In genomic region chr12:17250962-17251361, GRCm38 (mm10) we compare ENCODE assay signal across 15 mouse cellular contexts.
"Had no signal": no experiment of that assay in that cellular context is flagged by ENCODE, and none has a peak within 500 bp of the region (broad histone marks: within the 10 kb centered on the region; RNA-seq: fewer than 3 reads in every experiment).

No protein-coding gene starts in this region.

- H3K27ac ChIP-seq: limb, embryonic 12.5 days; limb, embryonic 15.5 days; liver, embryonic 14.5 days; macrophage; midbrain, embryonic 12.5 days; midbrain, embryonic 15.5 days had no signal

- H3K36me3 ChIP-seq: limb, embryonic 12.5 days; limb, embryonic 15.5 days; midbrain, embryonic 12.5 days; midbrain, embryonic 15.5 days had no signal

- H3K4me3 ChIP-seq: limb, embryonic 12.5 days; limb, embryonic 15.5 days; midbrain, embryonic 12.5 days; midbrain, embryonic 15.5 days had no signal

- H3K4me2 ChIP-seq: limb, embryonic 12.5 days; limb, embryonic 15.5 days; liver, embryonic 11.5 days; lung, embryonic 14.5 days; midbrain, embryonic 12.5 days; midbrain, embryonic 15.5 days had no signal

- H3K27me3 ChIP-seq: midbrain, embryonic 15.5 days had no signal

- H3K9ac ChIP-seq: limb, embryonic 12.5 days; limb, embryonic 15.5 days; liver, embryonic 14.5 days; liver, postnatal 0 days; lung, embryonic 14.5 days; midbrain, embryonic 12.5 days; midbrain, embryonic 15.5 days had no signal

- DNase-seq: kidney, adult 2 months; kidney, postnatal 36 days; left cerebral cortex, postnatal 4 days; liver, postnatal 0 days; lung, embryonic 14.5 days; spleen, adult 18-20 months; thymus, adult 18-20 months; thymus, postnatal 36 days had no signal
